Comparison of ENCODE assay signal across 9 mouse cellular contexts in the genomic region with DNA sequence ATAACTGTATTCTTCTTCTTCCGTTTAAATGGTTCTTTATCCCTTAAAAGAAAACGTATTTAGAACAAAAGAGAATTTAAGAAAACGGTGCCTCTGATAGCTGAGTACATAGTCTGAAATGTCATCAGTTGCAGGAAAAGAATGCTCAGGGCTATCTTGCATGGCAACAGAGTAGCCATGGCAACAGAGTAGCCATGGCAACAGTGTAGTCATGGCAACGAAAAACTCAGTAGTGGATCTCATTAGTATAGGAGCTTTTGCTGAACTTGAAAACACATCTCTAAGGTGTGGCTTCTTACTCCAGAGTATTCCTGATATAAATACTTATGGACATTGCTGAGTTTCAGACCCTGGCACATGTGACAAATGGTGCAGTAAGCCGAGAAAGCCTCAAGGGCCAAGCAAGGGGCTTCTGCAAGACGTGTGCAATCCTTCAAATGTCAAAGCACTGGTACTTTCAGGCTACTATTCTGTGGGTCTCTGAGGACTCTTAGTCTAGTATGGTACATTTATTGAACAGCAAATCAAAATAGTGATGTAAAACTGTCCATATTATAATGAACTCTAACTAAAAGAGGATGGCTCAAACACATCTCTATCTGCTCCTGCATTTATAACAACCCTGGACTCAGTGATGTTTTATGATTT.
DNase-seq lines count a peak whose midpoint lies in the region; ATAC-seq and TF ChIP-seq lines count a peak whose summit lies in the region.
"Had no signal": no experiment of that assay in that cellular context is flagged by ENCODE, and none has a peak within 500 bp of the region (broad histone marks: within the 10 kb centered on the region; RNA-seq: fewer than 3 reads in every experiment).

No protein-coding gene starts in this region.

- no peak for TF ChIP-seq CTCF in lung, embryonic 14.5 days (IDR thresholded peaks at IDR 0.05; ENCODE audit: low read depth)
- TF ChIP-seq CTCF in forebrain, postnatal 0 days (IDR thresholded peaks at IDR 0.05; ENCODE audit: low read depth): no peak

- H3K9me3 ChIP-seq in lung, embryonic 14.5 days (ENCODE audit: low read depth, low read length): no peaks in the 10 kb centered on the region
- H3K9me3 ChIP-seq in forebrain, postnatal 0 days (ENCODE audit: low read length): no peaks in the 10 kb centered on the region
- H3K9me3 ChIP-seq in neural tube, embryonic 15.5 days (replicated peaks): no peaks in the 10 kb centered on the region
- no peaks in the 10 kb centered on the region for H3K9me3 ChIP-seq in kidney, embryonic 15.5 days (replicated peaks)

- WGBS in lung, embryonic 14.5 days: 52% methylated on average over 6 of the region's 6 CpGs
- 14% methylated on average over 6 of the region's 6 CpGs for WGBS in forebrain, postnatal 0 days
- WGBS in neural tube, embryonic 15.5 days: 12% methylated on average over 6 of the region's 6 CpGs
- 58% methylated on average over 6 of the region's 6 CpGs for WGBS in kidney, embryonic 15.5 days

- no peak overlapping the region for H3K9ac ChIP-seq in lung, embryonic 14.5 days
- H3K9ac ChIP-seq in forebrain, postnatal 0 days: no peak overlapping the region
- H3K9ac ChIP-seq in neural tube, embryonic 15.5 days (replicated peaks): no peak overlapping the region
- H3K9ac ChIP-seq in kidney, embryonic 15.5 days: no peak overlapping the region

- H3K27me3 ChIP-seq in lung, embryonic 14.5 days (ENCODE audit: insufficient read depth, low read length): no peaks in the 10 kb centered on the region
- H3K27me3 ChIP-seq in forebrain, postnatal 0 days (ENCODE audit: insufficient read depth, low read length): no peaks in the 10 kb centered on the region
- no peaks in the 10 kb centered on the region for H3K27me3 ChIP-seq in neural tube, embryonic 15.5 days (replicated peaks)
- H3K27me3 ChIP-seq in kidney, embryonic 15.5 days: no peaks in the 10 kb centered on the region
- H3K27me3 ChIP-seq: megakaryocyte, embryonic 14.5 days had no signal

- H3K27ac ChIP-seq in lung, embryonic 14.5 days (ENCODE audit: low read depth): no peak overlapping the region
- peak overlapping the region; percentile 60 for H3K27ac ChIP-seq in forebrain, postnatal 0 days (ENCODE audit: low read depth, low read length)
- peak overlapping the region; percentile 70 for H3K27ac ChIP-seq in neural tube, embryonic 15.5 days (replicated peaks)
- no peak overlapping the region for H3K27ac ChIP-seq in kidney, embryonic 15.5 days

- no peak overlapping the region for H3K4me3 ChIP-seq in lung, embryonic 14.5 days (ENCODE audit: low read depth, low read length)
- no peak overlapping the region for H3K4me3 ChIP-seq in forebrain, postnatal 0 days (ENCODE audit: low read depth, low read length)
- H3K4me3 ChIP-seq in neural tube, embryonic 15.5 days (replicated peaks): no peak overlapping the region
- no peak overlapping the region for H3K4me3 ChIP-seq in kidney, embryonic 15.5 days (replicated peaks)
- H3K4me3 ChIP-seq: megakaryocyte, embryonic 14.5 days had no signal

- no peak for ATAC-seq in lung, embryonic 14.5 days (ENCODE audit: insufficient read depth)
- peak; percentile 96 for ATAC-seq in forebrain, postnatal 0 days
- peak; percentile 94 for ATAC-seq in neural tube, embryonic 15.5 days (ENCODE audit: low FRiP score)
- no peak for ATAC-seq in kidney, embryonic 15.5 days (replicated peaks; ENCODE audit: low FRiP score)

- H3K4me2 ChIP-seq in lung, embryonic 14.5 days: no peak overlapping the region
- no peak overlapping the region for H3K4me2 ChIP-seq in forebrain, postnatal 0 days (ENCODE audit: low read depth)
- H3K4me2 ChIP-seq in neural tube, embryonic 15.5 days: no peak overlapping the region
- H3K4me2 ChIP-seq in kidney, embryonic 15.5 days: no peak overlapping the region

- H3K36me3 ChIP-seq in lung, embryonic 14.5 days (ENCODE audit: insufficient read depth): no peaks in the 10 kb centered on the region
- H3K36me3 ChIP-seq in forebrain, postnatal 0 days (ENCODE audit: insufficient read depth): no peaks in the 10 kb centered on the region
- H3K36me3 ChIP-seq in neural tube, embryonic 15.5 days: no peaks in the 10 kb centered on the region
- no peaks in the 10 kb centered on the region for H3K36me3 ChIP-seq in kidney, embryonic 15.5 days

- peak; percentile 68 for DNase-seq in lung, embryonic 14.5 days
- no peak for DNase-seq in lung, adult 18-20 months
- peak; percentile 95 for DNase-seq in forebrain, postnatal 0 days
- DNase-seq in left cerebral cortex, adult 18-20 months (ENCODE audit: low spot score in 2 of 2): peak; percentile 74 to 75
- no peak for DNase-seq in gastrocnemius, postnatal 4 days (ENCODE audit: low spot score in 2 of 2)
- DNase-seq in liver: no peak

- no peaks in the 10 kb centered on the region for H3K4me1 ChIP-seq in lung, embryonic 14.5 days (ENCODE audit: insufficient read depth)
- peaks cover 30% of the 10 kb centered on the region for H3K4me1 ChIP-seq in forebrain, postnatal 0 days (ENCODE audit: insufficient read depth)
- H3K4me1 ChIP-seq in neural tube, embryonic 15.5 days: peaks cover 15% of the 10 kb centered on the region
- H3K4me1 ChIP-seq in kidney, embryonic 15.5 days: no peaks in the 10 kb centered on the region
- H3K4me1 ChIP-seq: megakaryocyte, embryonic 14.5 days had no signal

Comparison
In these comparisons a context has a peak if more than half of its experiments do, and no peak if none do; other contexts are left out.
1. DNase-seq: peak in lung, embryonic 14.5 days (single experiment), forebrain, postnatal 0 days (single experiment) and left cerebral cortex, adult 18-20 months (2 of 2); none in lung, adult 18-20 months (0 of 2), gastrocnemius, postnatal 4 days (0 of 2) and liver (single experiment).
2. ATAC-seq: peak in forebrain, postnatal 0 days (single experiment) and neural tube, embryonic 15.5 days (single experiment); none in lung, embryonic 14.5 days (single experiment) and kidney, embryonic 15.5 days (single experiment).
3. H3K27ac ChIP-seq: peak in forebrain, postnatal 0 days (single experiment) and neural tube, embryonic 15.5 days (single experiment); none in lung, embryonic 14.5 days (single experiment) and kidney, embryonic 15.5 days (single experiment).